Mouse (Mus musculus): ENCODE data around the gene Tgfbr3. TPM values are rescaled to one million over a fixed set of nuclear protein-coding genes. Genes with fewer than 3 reads are reported as not detected.
A peak's percentile ranks its signal among the peaks of the same experiment; 100 is the strongest.

Tgfbr3 gene
- polyA plus RNA-seq, 1 experiment from 2014 or later, result 23.8 TPM

GRCm38 (mm10) chr5:107106139-107106538 is 183.3 kb downstream of the Tgfbr3 start:
- H3K9ac ChIP-seq, result no peak overlapping the region
- no peak overlapping the region for H3K4me2 ChIP-seq
- H3K4me1 ChIP-seq (ENCODE audit: insufficient read depth), result peaks cover 20% of the 10 kb centered on the region
- H3K9me3 ChIP-seq (ENCODE audit: low read depth, low read length), result no peaks in the 10 kb centered on the region
- no peak overlapping the region for H3K4me3 ChIP-seq (ENCODE audit: low read depth, low read length)
- no peak for TF ChIP-seq CTCF (IDR thresholded peaks at IDR 0.05; ENCODE audit: low read depth)
- no peak overlapping the region for H3K27ac ChIP-seq (ENCODE audit: low read depth)
- DNase-seq, result no peak
- 87% methylated on average over 2 of the region's 2 CpGs for WGBS
- H3K27me3 ChIP-seq (ENCODE audit: insufficient read depth, low read length), result no peaks in the 10 kb centered on the region
- no peak for ATAC-seq (ENCODE audit: insufficient read depth)
- peaks cover 10% of the 10 kb centered on the region for H3K36me3 ChIP-seq (ENCODE audit: insufficient read depth)

- Histone ChIP-seq H3K4me3 (ENCODE audit: low read depth, low read length) (no peak overlapping the region), H3K36me3 (ENCODE audit: insufficient read depth) (0 out of 2 replicates have a peak, but pooled peaks cover 3% of the 10 kb centered on the region), H3K27me3 (ENCODE audit: insufficient read depth, low read length) (no peaks in the 10 kb centered on the region), H3K9me3 (ENCODE audit: low read depth, low read length) (no peaks in the 10 kb centered on the region), H3K4me2 (no peak overlapping the region), H3K27ac (ENCODE audit: low read depth) (no peak overlapping the region), H3K9ac (no peak overlapping the region), H3K4me1 (ENCODE audit: insufficient read depth) (peaks cover 11% of the 10 kb centered on the region)
- TF ChIP-seq CTCF (IDR thresholded peaks at IDR 0.05; ENCODE audit: low read depth), result no peak
- ATAC-seq (ENCODE audit: insufficient read depth) (no peak), DNase-seq (no peak)
- WGBS, result 84% methylated on average over 2 of the region's 2 CpGs
Observed at GRCm38 (mm10) chr5:107103591-107103990, 185.8 kb downstream of the Tgfbr3 start.

- TF ChIP-seq CTCF (IDR thresholded peaks at IDR 0.05; ENCODE audit: low read depth), result no peak
- Histone ChIP-seq H3K9ac (no peak overlapping the region), H3K4me3 (ENCODE audit: low read depth, low read length) (no peak overlapping the region), H3K4me2 (no peak overlapping the region), H3K27ac (ENCODE audit: low read depth) (no peak overlapping the region), H3K4me1 (ENCODE audit: insufficient read depth) (peaks cover 16% of the 10 kb centered on the region), H3K27me3 (ENCODE audit: insufficient read depth, low read length) (no peaks in the 10 kb centered on the region), H3K9me3 (ENCODE audit: low read depth, low read length) (no peaks in the 10 kb centered on the region), H3K36me3 (ENCODE audit: insufficient read depth) (no peaks in the 10 kb centered on the region)
- DNase-seq (no peak), ATAC-seq (ENCODE audit: insufficient read depth) (no peak)
- 54% methylated on average over 4 of the region's 4 CpGs for WGBS
Observed at GRCm38 (mm10) chr5:107102916-107103315, 186.5 kb downstream of the Tgfbr3 start.

- Histone ChIP-seq H3K4me2 (no peak overlapping the region), H3K27ac (ENCODE audit: low read depth) (no peak overlapping the region), H3K4me1 (ENCODE audit: insufficient read depth) (peaks cover 12% of the 10 kb centered on the region), H3K27me3 (ENCODE audit: insufficient read depth, low read length) (no peaks in the 10 kb centered on the region), H3K36me3 (ENCODE audit: insufficient read depth) (no peaks in the 10 kb centered on the region), H3K9ac (no peak overlapping the region), H3K9me3 (ENCODE audit: low read depth, low read length) (no peaks in the 10 kb centered on the region), H3K4me3 (ENCODE audit: low read depth, low read length) (no peak overlapping the region)
- no peak for ATAC-seq (ENCODE audit: insufficient read depth)
- WGBS, result 55% methylated on average over 4 of the region's 4 CpGs
- DNase-seq, result no peak
- no peak for TF ChIP-seq CTCF (IDR thresholded peaks at IDR 0.05; ENCODE audit: low read depth)
Observed at GRCm38 (mm10) chr5:107101684-107102083, 187.7 kb downstream of the Tgfbr3 start.

GRCm38 (mm10) chr5:107101135-107101534 is 188.3 kb downstream of the Tgfbr3 start:
- Histone ChIP-seq H3K27me3 (ENCODE audit: insufficient read depth, low read length) (no peaks in the 10 kb centered on the region), H3K9ac (no peak overlapping the region), H3K4me3 (ENCODE audit: low read depth, low read length) (no peak overlapping the region), H3K36me3 (ENCODE audit: insufficient read depth) (no peaks in the 10 kb centered on the region), H3K27ac (ENCODE audit: low read depth) (peak overlapping the region; percentile 16; the same call in 1 of the 2 replicates), H3K4me1 (ENCODE audit: insufficient read depth) (peaks cover 12% of the 10 kb centered on the region), H3K9me3 (ENCODE audit: low read depth, low read length) (no peaks in the 10 kb centered on the region), H3K4me2 (no peak overlapping the region)
- DNase-seq (no peak), ATAC-seq (ENCODE audit: insufficient read depth) (no peak)
- 59% methylated on average over 7 of the region's 7 CpGs for WGBS
- TF ChIP-seq CTCF (IDR thresholded peaks at IDR 0.05; ENCODE audit: low read depth), result no peak

GRCm38 (mm10) chr5:107099634-107100033 is 189.8 kb downstream of the Tgfbr3 start:
- Histone ChIP-seq H3K4me2 (no peak overlapping the region), H3K4me3 (ENCODE audit: low read depth, low read length) (no peak overlapping the region), H3K27ac (ENCODE audit: low read depth) (no peak overlapping the region), H3K9me3 (ENCODE audit: low read depth, low read length) (no peaks in the 10 kb centered on the region), H3K4me1 (ENCODE audit: insufficient read depth) (peaks cover 12% of the 10 kb centered on the region), H3K27me3 (ENCODE audit: insufficient read depth, low read length) (no peaks in the 10 kb centered on the region), H3K36me3 (ENCODE audit: insufficient read depth) (no peaks in the 10 kb centered on the region), H3K9ac (no peak overlapping the region)
- ATAC-seq (ENCODE audit: insufficient read depth), result no peak
- DNase-seq, result no peak
- 88% methylated on average over 3 of the region's 3 CpGs for WGBS
- TF ChIP-seq CTCF (IDR thresholded peaks at IDR 0.05; ENCODE audit: low read depth), result no peak

- Histone ChIP-seq H3K9ac (no peak overlapping the region), H3K27me3 (ENCODE audit: insufficient read depth, low read length) (no peaks in the 10 kb centered on the region), H3K9me3 (ENCODE audit: low read depth, low read length) (no peaks in the 10 kb centered on the region), H3K4me2 (no peak overlapping the region), H3K36me3 (ENCODE audit: insufficient read depth) (no peaks in the 10 kb centered on the region), H3K4me1 (ENCODE audit: insufficient read depth) (peaks cover 9% of the 10 kb centered on the region), H3K27ac (ENCODE audit: low read depth) (no peak overlapping the region), H3K4me3 (ENCODE audit: low read depth, low read length) (no peak overlapping the region)
- DNase-seq (peak; percentile 69), ATAC-seq (ENCODE audit: insufficient read depth) (no peak)
- TF ChIP-seq CTCF (IDR thresholded peaks at IDR 0.05; ENCODE audit: low read depth), result no peak
- WGBS, result 34% methylated on average over 6 of the region's 6 CpGs
Observed at GRCm38 (mm10) chr5:107099076-107099475, 190.4 kb downstream of the Tgfbr3 start.

GRCm38 (mm10) chr5:107098007-107098406 is 191.4 kb downstream of the Tgfbr3 start:
- Histone ChIP-seq H3K9ac (no peak overlapping the region), H3K4me1 (ENCODE audit: insufficient read depth) (peaks cover 9% of the 10 kb centered on the region), H3K9me3 (ENCODE audit: low read depth, low read length) (no peaks in the 10 kb centered on the region), H3K27me3 (ENCODE audit: insufficient read depth, low read length) (no peaks in the 10 kb centered on the region), H3K36me3 (ENCODE audit: insufficient read depth) (no peaks in the 10 kb centered on the region), H3K4me3 (ENCODE audit: low read depth, low read length) (no peak overlapping the region), H3K27ac (ENCODE audit: low read depth) (no peak overlapping the region), H3K4me2 (no peak overlapping the region)
- ATAC-seq (ENCODE audit: insufficient read depth), result no peak
- TF ChIP-seq CTCF (IDR thresholded peaks at IDR 0.05; ENCODE audit: low read depth), result no peak
- no peak for DNase-seq
- WGBS, result 40% methylated on average over 5 of the region's 5 CpGs

Measured in lung, embryonic 14.5 days (tissue).